Mouse (Mus musculus): Measurements from ENCODE around the gene Trat1. TPM values are rescaled to one million over a fixed set of nuclear protein-coding genes. Genes with fewer than 3 reads are reported as not detected.

The Trat1 gene
- polyA plus RNA-seq, 1 experiment from 2014 or later = 0.08 TPM

GRCm38 (mm10) chr16:48741549-48741948 lies 30.3 kb downstream of the Trat1 start:
- H3K9me3 ChIP-seq (replicated peaks; ENCODE audit: control insufficient read depth, low read length) = no peaks in the 10 kb centered on the region
- no peak overlapping the region for H3K9ac ChIP-seq (ENCODE audit: low read length)
- ATAC-seq (ENCODE audit: insufficient read depth, low FRiP score) = no peak
- no peak overlapping the region for H3K4me2 ChIP-seq (ENCODE audit: low read depth, low read length)
- no peaks in the 10 kb centered on the region for H3K27me3 ChIP-seq (ENCODE audit: control insufficient read depth, insufficient read depth, low read length)
- WGBS = 48% methylated on average over 3 of the region's 3 CpGs
- H3K36me3 ChIP-seq (ENCODE audit: control insufficient read depth, insufficient read depth, low read length) = no peaks in the 10 kb centered on the region
- H3K4me3 ChIP-seq (replicated peaks; ENCODE audit: low read length) = no peak overlapping the region
- H3K27ac ChIP-seq (ENCODE audit: low read length) = no peak overlapping the region
- no peaks in the 10 kb centered on the region for H3K4me1 ChIP-seq (ENCODE audit: control insufficient read depth, insufficient read depth, low read length)

- Histone ChIP-seq H3K27ac (ENCODE audit: low read length) (no peak overlapping the region), H3K4me3 (replicated peaks; ENCODE audit: low read length) (no peak overlapping the region), H3K36me3 (ENCODE audit: control insufficient read depth, insufficient read depth, low read length) (no peaks in the 10 kb centered on the region), H3K27me3 (ENCODE audit: control insufficient read depth, insufficient read depth, low read length) (no peaks in the 10 kb centered on the region), H3K9me3 (replicated peaks; ENCODE audit: control insufficient read depth, low read length) (no peaks in the 10 kb centered on the region), H3K4me1 (ENCODE audit: control insufficient read depth, insufficient read depth, low read length) (no peaks in the 10 kb centered on the region), H3K4me2 (ENCODE audit: low read depth, low read length) (no peak overlapping the region), H3K9ac (ENCODE audit: low read length) (no peak overlapping the region)
- ATAC-seq (ENCODE audit: insufficient read depth, low FRiP score) = no peak
- WGBS = 82% methylated on average over 6 of the region's 6 CpGs
Observed at GRCm38 (mm10) chr16:48739974-48740373, 31.8 kb downstream of the Trat1 start.

GRCm38 (mm10) chr16:48738429-48738828 lies 33.4 kb downstream of the Trat1 start:
- Histone ChIP-seq H3K36me3 (ENCODE audit: control insufficient read depth, insufficient read depth, low read length) (no peaks in the 10 kb centered on the region), H3K27me3 (ENCODE audit: control insufficient read depth, insufficient read depth, low read length) (no peaks in the 10 kb centered on the region), H3K4me3 (replicated peaks; ENCODE audit: low read length) (no peak overlapping the region), H3K9me3 (replicated peaks; ENCODE audit: control insufficient read depth, low read length) (no peaks in the 10 kb centered on the region), H3K4me2 (ENCODE audit: low read depth, low read length) (no peak overlapping the region), H3K4me1 (ENCODE audit: control insufficient read depth, insufficient read depth, low read length) (no peaks in the 10 kb centered on the region), H3K27ac (ENCODE audit: low read length) (no peak overlapping the region), H3K9ac (ENCODE audit: low read length) (no peak overlapping the region)
- ATAC-seq (ENCODE audit: insufficient read depth, low FRiP score) = no peak
- 77% methylated on average over 2 of the region's 2 CpGs for WGBS

- no peaks in the 10 kb centered on the region for H3K27me3 ChIP-seq (ENCODE audit: control insufficient read depth, insufficient read depth, low read length)
- no peak for ATAC-seq (ENCODE audit: insufficient read depth, low FRiP score)
- no peaks in the 10 kb centered on the region for H3K9me3 ChIP-seq (replicated peaks; ENCODE audit: control insufficient read depth, low read length)
- H3K27ac ChIP-seq (ENCODE audit: low read length) = no peak overlapping the region
- 85% methylated on average over 3 of the region's 3 CpGs for WGBS
- H3K36me3 ChIP-seq (ENCODE audit: control insufficient read depth, insufficient read depth, low read length) = no peaks in the 10 kb centered on the region
- no peak overlapping the region for H3K9ac ChIP-seq (ENCODE audit: low read length)
- H3K4me3 ChIP-seq (replicated peaks; ENCODE audit: low read length) = no peak overlapping the region
- no peak overlapping the region for H3K4me2 ChIP-seq (ENCODE audit: low read depth, low read length)
- no peaks in the 10 kb centered on the region for H3K4me1 ChIP-seq (ENCODE audit: control insufficient read depth, insufficient read depth, low read length)
Observed at GRCm38 (mm10) chr16:48736890-48737289, 34.9 kb downstream of the Trat1 start.

GRCm38 (mm10) chr16:48720259-48720658 lies 51.6 kb downstream of the Trat1 start:
- no peak for ATAC-seq (ENCODE audit: insufficient read depth, low FRiP score)
- no peaks in the 10 kb centered on the region for H3K9me3 ChIP-seq (replicated peaks; ENCODE audit: control insufficient read depth, low read length)
- 0 out of 2 replicates have a peak, but pooled peaks cover 3% of the 10 kb centered on the region for H3K4me1 ChIP-seq (ENCODE audit: control insufficient read depth, insufficient read depth, low read length)
- H3K4me2 ChIP-seq (ENCODE audit: low read depth, low read length) = no peak overlapping the region
- 93% methylated on average over 3 of the region's 3 CpGs for WGBS
- no peaks in the 10 kb centered on the region for H3K27me3 ChIP-seq (ENCODE audit: control insufficient read depth, insufficient read depth, low read length)
- no peaks in the 10 kb centered on the region for H3K36me3 ChIP-seq (ENCODE audit: control insufficient read depth, insufficient read depth, low read length)
- no peak overlapping the region for H3K27ac ChIP-seq (ENCODE audit: low read length)
- H3K9ac ChIP-seq (ENCODE audit: low read length) = no peak overlapping the region
- H3K4me3 ChIP-seq (replicated peaks; ENCODE audit: low read length) = no peak overlapping the region

- H3K27ac ChIP-seq (ENCODE audit: low read length) = no peak overlapping the region
Observed at GRCm38 (mm10) chr16:48719679-48720078, 52.1 kb downstream of the Trat1 start.

GRCm38 (mm10) chr16:48716343-48716742 lies 55.5 kb downstream of the Trat1 start:
- Histone ChIP-seq H3K27ac (ENCODE audit: low read length) (no peak overlapping the region), H3K9ac (ENCODE audit: low read length) (no peak overlapping the region), H3K36me3 (ENCODE audit: control insufficient read depth, insufficient read depth, low read length) (no peaks in the 10 kb centered on the region), H3K9me3 (replicated peaks; ENCODE audit: control insufficient read depth, low read length) (no peaks in the 10 kb centered on the region), H3K4me2 (ENCODE audit: low read depth, low read length) (no peak overlapping the region), H3K4me1 (ENCODE audit: control insufficient read depth, insufficient read depth, low read length) (0 out of 2 replicates have a peak, but pooled peaks cover 3% of the 10 kb centered on the region), H3K4me3 (replicated peaks; ENCODE audit: low read length) (no peak overlapping the region), H3K27me3 (ENCODE audit: control insufficient read depth, insufficient read depth, low read length) (no peaks in the 10 kb centered on the region)
- no peak for ATAC-seq (ENCODE audit: insufficient read depth, low FRiP score)

More at GRCm38 (mm10) chr16:48719679-48720078, 52.1 kb downstream of the Trat1 start:
- H3K4me2 ChIP-seq (ENCODE audit: low read depth, low read length) = no peak overlapping the region
- H3K4me1 ChIP-seq (ENCODE audit: control insufficient read depth, insufficient read depth, low read length) = 0 out of 2 replicates have a peak, but pooled peaks cover 3% of the 10 kb centered on the region
- ATAC-seq (ENCODE audit: insufficient read depth, low FRiP score) = no peak
- H3K27me3 ChIP-seq (ENCODE audit: control insufficient read depth, insufficient read depth, low read length) = no peaks in the 10 kb centered on the region
- H3K4me3 ChIP-seq (replicated peaks; ENCODE audit: low read length) = no peak overlapping the region
- 52% methylated on average over 3 of the region's 3 CpGs for WGBS
- no peaks in the 10 kb centered on the region for H3K9me3 ChIP-seq (replicated peaks; ENCODE audit: control insufficient read depth, low read length)
- H3K9ac ChIP-seq (ENCODE audit: low read length) = no peak overlapping the region
- H3K36me3 ChIP-seq (ENCODE audit: control insufficient read depth, insufficient read depth, low read length) = no peaks in the 10 kb centered on the region

- Histone ChIP-seq H3K27me3 (ENCODE audit: control insufficient read depth, insufficient read depth, low read length) (no peaks in the 10 kb centered on the region), H3K36me3 (ENCODE audit: control insufficient read depth, insufficient read depth, low read length) (no peaks in the 10 kb centered on the region), H3K9me3 (replicated peaks; ENCODE audit: control insufficient read depth, low read length) (no peaks in the 10 kb centered on the region), H3K9ac (ENCODE audit: low read length) (no peak overlapping the region), H3K27ac (ENCODE audit: low read length) (no peak overlapping the region), H3K4me1 (ENCODE audit: control insufficient read depth, insufficient read depth, low read length) (no peaks in the 10 kb centered on the region), H3K4me2 (ENCODE audit: low read depth, low read length) (no peak overlapping the region), H3K4me3 (replicated peaks; ENCODE audit: low read length) (no peak overlapping the region)
- no peak for ATAC-seq (ENCODE audit: insufficient read depth, low FRiP score)
- 81% methylated on average over 3 of the region's 3 CpGs for WGBS
Observed at GRCm38 (mm10) chr16:48701896-48702295, 69.9 kb downstream of the Trat1 start.
